Mouse (Mus musculus) cerebellum, adult 9-11 months (tissue): ENCODE measurements around the gene Odf2.

Source experiments
- DNase-seq: peaks from one replicate; pipeline ENCODE4 v3.0.0; 2022

Odf2 gene

DNA sequence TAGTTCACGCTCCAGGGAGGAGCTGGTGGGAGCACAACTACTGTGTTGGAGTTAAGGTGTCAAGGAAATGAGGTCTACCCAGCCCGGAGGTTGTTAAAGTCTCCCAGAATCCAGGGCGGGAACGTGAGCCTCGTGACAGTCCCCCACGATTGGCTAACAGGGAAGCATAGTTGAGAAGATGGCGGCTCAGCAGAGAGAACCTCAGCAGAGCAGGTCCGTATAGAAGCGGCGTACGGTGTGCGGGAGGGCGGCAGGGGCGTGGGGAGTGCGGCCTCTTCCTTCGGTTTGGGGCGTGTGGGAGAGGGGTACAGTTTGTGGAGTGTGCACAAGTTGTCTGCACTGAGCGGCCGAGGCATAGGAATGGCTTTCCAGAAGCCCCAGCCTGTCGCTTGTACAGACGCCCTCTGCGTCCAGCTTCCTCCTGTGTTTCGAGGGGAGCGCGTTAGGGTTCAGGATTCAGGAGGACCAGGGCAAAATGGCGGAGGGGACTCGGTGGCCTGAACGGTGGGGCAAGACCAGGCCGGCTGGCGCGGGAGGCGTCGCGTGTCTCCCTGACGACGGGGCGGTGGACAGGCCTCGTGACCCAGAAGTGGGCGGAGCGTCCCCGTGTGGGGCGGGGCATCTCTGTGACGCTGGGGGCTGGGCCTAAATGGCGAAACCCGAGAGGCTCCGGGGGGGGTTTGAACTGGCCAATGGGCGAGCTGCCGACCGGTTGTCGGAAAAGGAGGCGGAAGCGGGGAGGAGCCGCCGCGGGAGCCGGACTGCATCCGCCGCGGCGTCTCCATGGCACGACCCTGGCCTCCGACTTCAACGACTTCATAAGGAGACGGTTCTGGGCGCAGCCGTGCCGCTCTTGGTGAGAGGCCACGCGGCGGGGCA is at the start of gene Odf2:
Gene Odf2, plus strand, starts transcription at position 156 of the 879 bp plus-strand sequence.
- peak; percentile 99 for DNase-seq

- no peak for DNase-seq
These were observed 49.6 kb upstream of the Odf2 start for GRCm38 (mm10) chr2:29839460-29839859.

DNA sequence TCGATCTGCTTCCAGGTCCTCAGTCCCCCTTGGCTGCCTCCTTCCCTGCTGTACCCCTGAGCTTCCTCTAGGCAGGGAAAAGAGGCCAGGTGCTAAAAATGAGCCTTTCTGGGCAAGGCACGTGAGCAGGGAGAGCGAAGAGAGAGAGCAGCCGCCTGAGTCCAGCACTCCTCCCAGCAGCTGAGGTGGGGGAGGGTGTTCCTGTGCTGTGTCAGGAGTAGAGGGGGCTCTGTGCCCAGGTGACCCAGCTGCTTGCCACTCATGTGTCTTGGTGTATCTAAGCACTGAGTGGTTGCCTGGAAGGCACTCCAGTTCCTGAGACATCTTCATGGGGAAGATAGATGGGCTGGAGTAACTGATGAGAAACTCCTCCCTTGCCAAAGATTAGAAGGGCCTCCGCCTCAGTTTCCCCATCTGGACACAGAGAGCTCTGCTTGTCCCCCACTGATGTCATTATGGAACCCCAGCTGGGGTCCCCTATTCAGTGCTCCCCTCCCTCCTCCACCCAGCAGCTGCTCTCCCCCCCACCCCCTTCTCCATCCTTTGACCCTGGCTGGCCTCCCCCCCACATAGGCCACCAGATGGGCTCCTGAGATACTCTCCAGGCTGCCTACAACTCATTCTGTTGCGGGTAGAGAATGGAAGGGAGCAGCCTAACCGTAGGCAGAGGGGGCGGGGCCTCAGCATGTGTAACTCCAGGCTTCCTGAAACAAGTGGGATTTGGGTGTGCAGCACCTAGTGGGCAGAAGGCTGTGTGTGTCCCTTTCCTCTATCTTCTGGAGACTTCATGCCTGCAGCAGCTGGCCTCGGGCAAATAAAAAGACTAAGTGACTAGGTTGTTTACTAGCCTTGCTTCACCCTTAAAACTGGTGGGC is 45.6 kb upstream of the Odf2 start:
- DNase-seq = no peak

- no peak for DNase-seq
These were observed 44.9 kb upstream of the Odf2 start for GRCm38 (mm10) chr2:29844115-29844514.

DNA sequence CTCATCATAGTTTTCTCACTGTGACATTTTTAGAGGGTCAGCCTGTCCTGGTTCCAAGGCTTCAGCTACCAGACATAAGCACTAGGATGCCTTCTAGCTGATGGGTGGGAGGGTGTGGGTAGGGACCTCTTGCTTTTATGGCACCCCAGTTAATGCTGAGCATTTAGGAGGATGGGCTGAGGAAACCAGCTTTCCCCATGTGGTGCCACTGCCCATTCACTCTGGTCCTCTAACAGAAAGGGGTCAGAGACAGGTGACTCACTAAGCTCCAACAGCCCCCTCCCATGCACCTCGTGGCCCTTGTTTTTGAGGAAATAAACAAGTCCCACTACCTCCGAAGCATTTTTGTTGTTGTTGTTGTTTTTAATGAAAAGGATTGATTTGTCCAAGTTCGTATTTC is 44.4 kb upstream of the Odf2 start:
- DNase-seq = no peak

- DNase-seq = no peak
These were observed 43.4 kb upstream of the Odf2 start for GRCm38 (mm10) chr2:29845636-29846035.

DNA sequence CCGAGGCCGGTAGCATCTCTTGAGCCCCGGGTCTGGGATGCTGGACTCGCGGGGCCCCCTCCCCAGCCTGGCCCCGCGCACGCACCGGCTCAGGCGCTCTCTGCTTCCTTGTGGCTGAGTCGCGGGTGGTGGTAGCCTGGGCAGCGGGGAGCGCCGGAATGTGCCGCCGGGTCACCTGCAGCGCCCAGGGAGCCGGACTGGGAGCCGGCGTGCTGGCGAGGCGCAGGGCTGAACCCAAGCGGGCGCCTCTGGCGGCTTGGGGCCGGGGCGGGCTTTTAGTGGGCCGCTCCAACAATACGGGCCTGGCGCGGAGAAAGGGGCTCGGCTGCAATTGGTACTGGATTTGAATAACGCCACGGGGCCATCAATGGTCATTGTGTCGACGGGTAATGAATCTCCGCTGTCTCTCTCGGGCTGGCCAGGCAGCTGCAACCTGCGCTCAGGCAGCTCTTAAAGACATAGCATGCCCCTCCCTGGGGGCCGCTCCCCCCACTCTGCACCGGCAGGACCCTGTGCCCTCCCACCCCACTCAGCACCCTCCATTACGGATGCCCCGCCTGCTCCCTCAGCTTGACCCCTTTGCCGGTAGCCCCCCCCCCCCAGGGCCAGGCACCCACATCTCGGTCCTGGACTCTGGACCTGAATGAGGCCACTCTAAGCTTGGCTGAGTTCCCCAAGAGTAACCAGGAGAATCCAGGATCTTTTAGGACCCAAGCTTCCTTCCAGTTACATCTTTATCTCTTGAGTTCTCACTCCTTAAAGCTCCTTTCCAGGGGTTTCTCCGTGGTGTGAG is 42.8 kb upstream of the Odf2 start:
- DNase-seq = no peak

- DNase-seq = no peak
These were observed 42.1 kb upstream of the Odf2 start for GRCm38 (mm10) chr2:29846911-29847310.

DNA sequence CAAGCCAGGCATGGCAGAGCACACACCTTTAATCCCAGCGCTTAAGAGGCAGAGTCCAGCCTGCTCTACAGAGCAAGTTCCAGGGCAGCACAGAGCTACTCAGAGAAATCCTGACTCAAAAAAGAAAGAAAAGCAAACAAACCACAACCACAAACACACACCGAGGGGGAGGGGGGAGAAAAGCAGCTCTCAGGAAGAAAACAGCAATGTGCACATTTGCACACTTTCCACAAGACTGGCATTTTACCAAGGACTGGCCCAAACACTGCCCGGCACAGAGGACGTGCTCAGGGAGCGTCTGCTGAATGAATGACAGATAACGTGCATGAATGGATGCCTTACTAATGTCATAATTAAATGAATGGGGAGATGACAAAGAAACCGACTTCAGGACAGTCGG is 40.0 kb upstream of the Odf2 start:
- no peak for DNase-seq

GRCm38 (mm10) chr2:29849841-29850480 is 39.1 kb upstream of the Odf2 start:
- DNase-seq = no peak

DNA sequence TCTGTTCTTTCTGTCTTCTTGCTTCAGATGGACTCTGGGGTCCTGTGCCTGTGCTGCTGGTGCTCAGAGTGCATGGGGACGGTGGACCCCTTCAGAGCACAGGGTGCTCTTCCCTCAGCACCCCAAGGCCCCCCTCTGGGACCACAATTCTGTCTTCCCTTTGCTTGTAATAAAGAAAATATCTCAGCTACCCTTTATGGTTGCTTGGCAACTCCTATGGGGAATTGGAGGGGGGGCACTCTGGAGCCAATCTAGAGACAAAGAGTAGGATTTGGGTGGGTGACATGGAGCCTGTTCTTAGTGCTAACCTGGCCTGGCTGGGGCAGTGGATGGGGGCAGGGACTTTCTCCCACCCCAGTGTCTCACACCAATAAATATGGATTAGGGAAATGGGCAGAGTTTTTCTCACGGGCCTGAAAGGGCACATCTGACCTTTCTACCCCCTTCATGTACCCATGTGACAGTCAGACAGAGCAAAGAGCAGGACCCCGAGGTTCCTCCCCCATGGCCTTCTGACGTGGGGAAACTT is 36.0 kb upstream of the Odf2 start:
- DNase-seq = no peak

- no peak for DNase-seq
These were observed 35.3 kb upstream of the Odf2 start for GRCm38 (mm10) chr2:29853736-29854135.

GRCm38 (mm10) chr2:29855585-29856210 is 33.3 kb upstream of the Odf2 start:
- no peak for DNase-seq

DNA sequence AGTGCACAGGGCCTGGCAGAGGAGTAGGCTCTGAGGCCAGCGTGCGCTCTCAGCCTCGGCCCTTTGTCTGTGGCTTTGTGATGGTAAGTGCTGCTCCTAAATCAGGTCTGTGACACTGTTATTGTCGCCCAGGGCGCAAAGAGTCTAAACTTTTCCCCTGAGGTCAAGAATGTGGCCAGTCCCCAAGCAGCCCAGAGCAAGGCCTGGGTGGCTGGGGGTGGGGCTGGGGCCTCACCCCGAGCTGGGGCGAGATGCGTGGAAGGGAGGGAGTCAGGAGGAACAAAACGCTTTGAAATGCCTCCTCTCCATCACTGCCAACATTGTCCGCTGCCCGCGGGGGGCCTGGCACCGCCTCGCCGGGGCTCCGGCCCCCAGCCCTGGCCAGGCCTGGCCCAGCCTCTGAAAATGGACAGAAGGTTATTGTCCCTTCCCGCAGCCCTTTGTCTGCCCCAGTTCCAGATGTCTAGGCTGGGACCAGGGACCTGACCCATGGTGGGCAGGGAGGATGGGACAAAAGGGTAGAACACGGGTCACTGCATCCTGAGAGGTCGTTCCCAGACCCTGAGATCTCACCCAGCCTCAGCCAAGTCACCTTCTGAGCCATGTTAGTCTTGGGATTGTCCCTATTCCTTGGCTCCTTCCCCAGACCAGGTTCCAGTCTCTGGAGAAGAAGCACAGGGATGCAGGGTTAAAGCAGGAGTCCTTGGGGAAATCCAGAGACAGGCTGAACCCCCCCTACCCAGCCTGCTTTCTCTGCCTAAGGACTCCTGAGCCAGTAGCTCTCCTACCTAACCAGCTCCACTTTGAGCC is 32.4 kb upstream of the Odf2 start:
- DNase-seq = peak; percentile 48

GRCm38 (mm10) chr2:29857341-29857740 is 31.7 kb upstream of the Odf2 start:
- no peak for DNase-seq

DNA sequence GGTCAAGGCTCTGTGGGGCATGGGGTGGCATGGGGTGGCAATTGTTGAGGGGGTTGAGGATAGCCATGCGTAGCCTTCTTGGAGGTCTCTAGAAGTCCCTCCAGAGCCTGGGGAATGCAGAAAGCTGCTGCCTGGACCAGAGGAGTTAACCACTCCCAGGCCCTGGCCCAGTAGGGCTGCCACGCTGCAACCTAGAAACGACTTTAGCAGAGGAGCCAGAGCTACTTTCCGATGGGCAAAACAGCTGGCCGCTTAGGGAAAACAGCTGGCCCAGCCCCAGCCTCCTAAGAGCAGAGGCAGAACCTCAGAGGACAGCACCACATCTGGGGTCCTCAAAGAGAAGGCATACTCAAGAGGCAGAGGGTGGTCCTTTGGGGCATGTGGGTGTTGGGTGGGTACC is 31.1 kb upstream of the Odf2 start:
- DNase-seq = no peak

GRCm38 (mm10) chr2:29858748-29859473 is 30.1 kb upstream of the Odf2 start:
- no peak for DNase-seq

DNA sequence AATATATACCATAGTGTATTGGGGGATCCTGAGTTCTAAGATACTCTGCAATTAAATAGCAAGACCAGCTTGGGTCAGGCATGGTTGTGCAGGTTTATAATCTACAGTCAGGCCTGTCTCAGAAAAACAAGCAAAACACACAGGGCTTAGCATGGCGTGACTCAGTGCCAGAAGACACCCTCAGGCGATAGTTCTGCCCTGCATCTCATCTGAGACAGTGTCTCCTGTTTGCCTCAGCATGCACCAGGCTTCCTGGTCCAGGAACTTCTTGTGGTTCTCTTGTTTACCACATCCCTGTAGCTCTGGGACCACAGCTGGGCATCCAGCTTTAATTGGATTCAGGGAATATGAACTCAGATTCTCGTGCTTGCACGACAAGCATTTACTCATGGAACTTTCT is 23.9 kb upstream of the Odf2 start:
- no peak for DNase-seq

DNA sequence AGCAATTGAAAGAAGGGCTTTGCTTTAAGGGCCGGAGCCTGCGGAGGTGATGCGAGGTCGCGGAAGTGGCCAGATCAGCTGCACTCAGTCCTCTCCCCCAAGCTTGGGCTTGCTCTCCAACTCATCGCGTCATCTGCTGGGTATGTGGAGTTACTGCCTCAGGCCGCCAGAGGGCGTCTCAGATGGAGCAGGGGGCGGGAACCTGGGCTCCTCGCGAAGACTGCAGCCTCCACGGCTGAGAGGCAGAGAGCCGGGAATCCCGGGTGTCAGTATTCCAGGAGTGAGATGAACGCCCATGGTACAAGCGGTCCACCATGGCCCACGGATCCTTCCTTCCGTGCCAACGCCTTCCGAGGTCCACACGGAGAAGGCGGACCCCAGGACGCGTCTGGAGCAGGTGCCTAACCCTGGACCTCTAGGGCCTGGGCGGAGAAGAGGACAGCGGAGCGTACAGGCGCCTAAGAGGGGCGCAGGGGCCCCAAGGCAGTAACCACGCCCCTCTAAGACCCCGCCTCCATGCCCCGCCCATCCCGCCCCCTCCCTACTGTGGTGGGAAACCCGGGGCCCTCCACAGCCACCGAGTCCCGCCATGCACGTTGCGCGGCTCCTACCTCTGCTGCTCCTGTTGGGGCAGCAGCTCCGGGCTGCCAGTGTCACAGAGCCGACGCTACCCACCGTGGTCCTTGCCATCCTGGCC is 19.9 kb upstream of the Odf2 start, which contains the start of gene Cercam:
Gene Cercam, plus strand, starts transcription at position 216 of the 697 bp plus-strand sequence.
- DNase-seq = peak; percentile 89
